Mouse (Mus musculus) kidney, postnatal 0 days (tissue): Measurements from ENCODE around the gene Npb. TPM values are rescaled to one million over a fixed set of nuclear protein-coding genes. Genes with fewer than 3 reads are reported as not detected.

ENCODE experiments used
- ATAC-seq: fragments of 200-750 bp; cut with Nextera tagmentation; replicated peaks from 2 replicates; pipeline ENCODE4 v1.8.0; 2017; ENCODE audit warnings: low read depth, moderate number of reproducible peaks, moderate TSS enrichment, moderate library complexity; ENCODE audit not compliant: low FRiP score
- DNase-seq: peaks from one replicate; pipeline ENCODE4 v3.0.0-alpha.2; 2016; ENCODE audit warnings: low spot score
- H3K27ac ChIP-seq: fragments of 300-500 bp; sonication (generic); 2 replicates; pipeline ENCODE4 v1.5.1; 2014; ENCODE audit warnings: mild to moderate bottlenecking
- H3K27me3 ChIP-seq: fragments of 300-500 bp; sonication (generic); 2 replicates; pipeline ENCODE4 v1.6.1; 2014; ENCODE audit warnings: low read length, mixed read lengths; ENCODE audit not compliant: insufficient read depth
- H3K36me3 ChIP-seq: fragments of 300-500 bp; sonication (generic); 2 replicates; pipeline ENCODE4 v1.6.1; 2014; ENCODE audit warnings: low read length, mixed read lengths; ENCODE audit not compliant: insufficient read depth
- H3K4me1 ChIP-seq: fragments of 300-500 bp; sonication (generic); replicated peaks from 2 replicates; pipeline ENCODE4 v1.6.1; 2014; ENCODE audit warnings: antibody characterized with exemption, low read length, mixed read lengths; ENCODE audit not compliant: insufficient read depth
- H3K4me2 ChIP-seq: fragments of 300-500 bp; sonication (generic); 2 replicates; pipeline ENCODE4 v1.6.1; 2014; ENCODE audit warnings: mild to moderate bottlenecking, low read length, moderate library complexity, mixed read lengths
- H3K4me3 ChIP-seq: fragments of 300-500 bp; sonication (generic); replicated peaks from 2 replicates; pipeline ENCODE4 v1.5.1; 2014; ENCODE audit warnings: low read depth, low read length
- H3K9ac ChIP-seq: fragments of 300-500 bp; sonication (generic); 2 replicates; pipeline ENCODE4 v1.6.1; 2014; ENCODE audit warnings: low read depth, low read length
- H3K9me3 ChIP-seq: fragments of 300-500 bp; sonication (generic); replicated peaks from 2 replicates; pipeline ENCODE4 v1.6.1; 2016; ENCODE audit warnings: low read length, inconsistent platforms, mixed read lengths
- CTCF ChIP-seq: IDR thresholded peaks from 2 replicates; pipeline ENCODE4 v1.5.1; 2016; ENCODE audit warnings: antibody characterized with exemption, low read depth, mild to moderate bottlenecking, moderate library complexity
- WGBS: fragments of 180-500 bp; shearing (Covaris S2); extraction: QIAGEN DNeasy Blood & Tissue Kit; methylation state at CpG from one replicate; pipeline ENCODE4 v1.1.7; 2014; 5-methylcytosine and 5-hydroxymethylcytosine counted together
- polyA plus RNA-seq: library from polyadenylated mRNA; unstranded; fragments of >200 nt; fragmentation: Nextera tagmentation; extraction: Ambion mirVana; gene quantifications from 2 replicates; pipeline ENCODE4 v1.2.1, GENCODE M21; 2015

The Npb gene
- polyA plus RNA-seq, 1 experiment from 2014 or later = 51.4 TPM

GRCm38 (mm10) chr11:120626785-120627467 is 18.6 kb downstream of the Npb start:
- H3K4me3 ChIP-seq = no peak overlapping the region
- DNase-seq = no peak
- TF ChIP-seq CTCF = no peak
- H3K27me3 ChIP-seq = no peaks in the 10 kb centered on the region
- 89% methylated on average over 11 of the region's 11 CpGs for WGBS
- H3K4me2 ChIP-seq = no peak overlapping the region
- H3K27ac ChIP-seq = no peak overlapping the region
- no peak for ATAC-seq
- H3K9ac ChIP-seq = no peak overlapping the region
- peaks cover 15% of the 10 kb centered on the region for H3K36me3 ChIP-seq
- peaks cover 20% of the 10 kb centered on the region for H3K4me1 ChIP-seq
- no peaks in the 10 kb centered on the region for H3K9me3 ChIP-seq

GRCm38 (mm10) chr11:120627468-120628300 is 19.4 kb downstream of the Npb start:
- DNase-seq = no peak
- WGBS = 87% methylated on average over 22 of the region's 22 CpGs

DNA sequence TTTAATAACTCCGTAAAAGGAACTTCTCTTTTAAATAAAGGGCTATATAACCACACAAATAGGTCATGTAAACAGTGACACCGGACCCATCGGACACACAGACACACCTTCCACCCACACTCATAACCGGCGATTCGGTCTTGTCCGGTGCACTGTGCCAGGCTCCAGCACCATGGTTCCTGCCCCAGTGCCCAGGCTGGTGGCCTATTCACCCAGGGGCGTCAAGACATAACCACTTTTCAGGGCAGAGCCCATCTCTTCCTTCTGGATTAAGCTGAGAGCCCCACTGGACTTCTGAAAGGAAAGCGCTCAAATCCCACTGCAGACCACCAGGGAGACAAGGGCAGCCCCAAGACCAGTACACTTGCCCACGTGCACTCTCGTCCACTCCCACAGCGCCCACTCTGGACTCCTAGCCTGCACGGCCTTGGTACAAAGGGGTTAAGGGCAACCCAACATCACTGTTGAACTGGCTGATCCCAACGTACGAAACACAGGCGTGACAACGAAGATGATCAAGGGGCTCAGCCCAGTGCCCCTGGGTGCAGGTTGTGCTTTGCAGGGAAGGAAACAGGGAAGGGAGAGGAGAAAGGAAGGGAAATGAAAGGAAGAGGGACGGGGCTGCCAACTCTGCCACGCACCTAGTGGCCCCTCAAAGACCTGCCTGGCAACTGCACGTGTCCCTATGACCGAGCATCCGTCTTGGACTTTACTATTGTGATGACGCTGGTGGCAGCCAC is 20.5 kb downstream of the Npb start:
- Histone ChIP-seq H3K9me3 (no peaks in the 10 kb centered on the region), H3K27ac (no peak overlapping the region; the same call in 1 of the 2 replicates), H3K9ac (no peak overlapping the region), H3K4me1 (peaks cover 21% of the 10 kb centered on the region), H3K4me2 (no peak overlapping the region), H3K4me3 (no peak overlapping the region), H3K36me3 (peaks cover 15% of the 10 kb centered on the region), H3K27me3 (no peaks in the 10 kb centered on the region)
- no peak for DNase-seq
- no peak for TF ChIP-seq CTCF
- no peak for ATAC-seq
- 93% methylated on average over 23 of the region's 23 CpGs for WGBS

More at GRCm38 (mm10) chr11:120627468-120628300, 19.4 kb downstream of the Npb start:
- H3K27ac ChIP-seq = no peak overlapping the region
- ATAC-seq = no peak
- no peak for TF ChIP-seq CTCF
- H3K4me2 ChIP-seq = no peak overlapping the region
- H3K4me3 ChIP-seq = no peak overlapping the region
- H3K9me3 ChIP-seq = no peaks in the 10 kb centered on the region
- H3K9ac ChIP-seq = no peak overlapping the region
- peaks cover 15% of the 10 kb centered on the region for H3K36me3 ChIP-seq
- H3K4me1 ChIP-seq = peaks cover 20% of the 10 kb centered on the region
- no peaks in the 10 kb centered on the region for H3K27me3 ChIP-seq

- Histone ChIP-seq H3K27me3 (no peaks in the 10 kb centered on the region), H3K27ac (peak overlapping the region; percentile 81), H3K9me3 (no peaks in the 10 kb centered on the region), H3K4me2 (peak overlapping the region; percentile 96), H3K36me3 (peaks cover 15% of the 10 kb centered on the region), H3K9ac (peak overlapping the region; percentile 48; the same call in 1 of the 2 replicates), H3K4me1 (peaks cover 25% of the 10 kb centered on the region), H3K4me3 (no peak overlapping the region)
- DNase-seq (no peak), ATAC-seq (no peak)
- WGBS = 79% methylated on average over 23 of the region's 23 CpGs
- TF ChIP-seq CTCF = no peak
Measured at GRCm38 (mm10) chr11:120629341-120629730, 21.1 kb downstream of the Npb start.

GRCm38 (mm10) chr11:120629911-120630310 is 21.6 kb downstream of the Npb start:
- 27% methylated on average over 6 of the region's 7 CpGs for WGBS
- ATAC-seq (no peak), DNase-seq (peak; percentile 22)
- Histone ChIP-seq H3K27me3 (no peaks in the 10 kb centered on the region), H3K9me3 (no peaks in the 10 kb centered on the region), H3K27ac (peak overlapping the region; percentile 81), H3K4me3 (no peak overlapping the region), H3K9ac (peak overlapping the region; percentile 48; the same call in 1 of the 2 replicates), H3K4me1 (peaks cover 25% of the 10 kb centered on the region), H3K4me2 (peak overlapping the region; percentile 96), H3K36me3 (peaks cover 15% of the 10 kb centered on the region)
- TF ChIP-seq CTCF = no peak

DNA sequence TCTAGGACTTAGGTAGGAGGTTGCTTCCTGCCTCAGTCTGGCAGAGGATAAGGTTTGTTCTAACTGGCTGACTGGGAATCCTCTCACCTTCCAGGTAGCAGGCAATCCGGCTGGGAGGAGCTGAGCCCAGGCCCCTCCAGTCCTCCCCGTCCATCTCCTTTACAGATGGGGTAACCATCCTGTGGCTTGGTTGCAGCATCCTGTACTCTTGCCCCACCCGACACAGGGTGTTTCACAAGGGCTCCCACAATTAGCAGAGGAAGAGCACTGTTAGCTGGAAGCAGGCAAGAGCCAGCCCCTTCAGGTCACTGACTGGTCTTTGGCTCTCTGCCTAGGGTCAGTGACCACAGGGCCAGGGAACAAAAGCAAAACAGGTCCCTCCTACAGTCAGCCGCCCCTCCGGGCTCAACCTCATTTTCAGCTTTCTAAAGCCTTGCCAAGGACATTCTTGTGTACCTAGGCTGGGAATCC is 22.2 kb downstream of the Npb start:
- Histone ChIP-seq H3K9me3 (no peaks in the 10 kb centered on the region), H3K4me1 (peaks cover 20% of the 10 kb centered on the region), H3K36me3 (peaks cover 15% of the 10 kb centered on the region), H3K27me3 (no peaks in the 10 kb centered on the region), H3K27ac (peak overlapping the region; percentile 81), H3K4me3 (0 out of 2 replicates have a peak overlapping the region, but pooled peaks have one; percentile 7), H3K9ac (peak overlapping the region; percentile 48; the same call in 1 of the 2 replicates), H3K4me2 (peak overlapping the region; percentile 96)
- ATAC-seq = no peak
- no peak for TF ChIP-seq CTCF
- DNase-seq = peak; percentile 37
- WGBS = 15% methylated on average over 5 of the region's 5 CpGs
